Mouse (Mus musculus) lung, postnatal 10 days (tissue): ENCODE measurements at regions not wholly inside any gene's neighbourhood (a gene's known extent, or its start where the extent isn't known, plus 50 kb on each side); places are given as distances from the start of the nearest gene placed in this dataset.
A peak's percentile ranks its signal among the peaks of the same experiment; 100 is the strongest.

Source experiments
- DNase-seq: peaks from one replicate; pipeline ENCODE4 v3.0.0; 2021

DNA sequence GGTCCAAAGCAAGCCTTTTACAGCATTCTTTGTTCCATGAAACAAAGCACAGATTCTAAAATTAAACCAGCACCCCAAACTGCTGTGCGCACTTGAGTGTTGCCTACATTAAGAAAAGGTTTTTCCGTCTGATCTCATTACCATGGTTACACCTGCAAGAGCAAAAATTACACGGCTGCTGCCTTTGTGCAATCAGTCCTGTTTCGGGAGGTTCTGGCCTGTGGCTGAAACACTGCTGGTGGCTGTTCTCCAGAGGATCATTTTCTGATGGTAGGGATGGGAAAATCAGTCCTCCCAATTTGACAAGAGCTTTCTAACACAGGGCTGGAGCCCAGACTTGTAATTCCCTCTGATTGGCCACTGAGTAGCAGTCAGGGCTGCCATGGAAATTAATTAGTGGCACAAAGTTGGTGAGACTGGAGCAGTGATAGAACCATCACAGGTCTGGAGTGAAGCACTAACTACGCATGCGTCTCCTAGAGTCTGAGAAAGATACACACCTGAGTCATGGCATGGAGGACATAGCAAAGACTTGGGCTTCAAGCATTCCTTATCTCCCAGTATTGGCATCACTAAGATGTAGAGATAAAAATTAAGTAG is 114.8 kb upstream of the Fam49a start:
- DNase-seq = no peak

DNA sequence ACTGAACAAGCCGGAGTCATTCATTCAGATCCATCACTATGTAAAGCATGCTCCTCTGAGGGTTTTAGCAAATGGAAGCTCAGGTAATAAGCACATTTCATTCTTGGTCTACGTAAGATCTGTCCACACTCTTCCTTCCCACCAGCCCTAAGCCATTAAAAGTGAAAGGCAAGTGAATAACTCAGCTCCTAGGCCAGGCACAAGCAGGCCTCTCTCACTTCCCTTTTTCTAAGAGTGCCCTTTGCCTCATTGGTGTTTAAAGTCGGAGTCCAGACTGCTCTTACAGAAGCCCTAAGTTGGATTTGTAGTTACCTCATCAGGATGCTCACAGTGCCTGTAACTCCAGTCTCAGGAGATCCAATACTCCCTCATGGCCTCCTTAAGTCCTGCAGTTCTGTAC is 114.1 kb upstream of the Fam49a start:
- no peak for DNase-seq

DNA sequence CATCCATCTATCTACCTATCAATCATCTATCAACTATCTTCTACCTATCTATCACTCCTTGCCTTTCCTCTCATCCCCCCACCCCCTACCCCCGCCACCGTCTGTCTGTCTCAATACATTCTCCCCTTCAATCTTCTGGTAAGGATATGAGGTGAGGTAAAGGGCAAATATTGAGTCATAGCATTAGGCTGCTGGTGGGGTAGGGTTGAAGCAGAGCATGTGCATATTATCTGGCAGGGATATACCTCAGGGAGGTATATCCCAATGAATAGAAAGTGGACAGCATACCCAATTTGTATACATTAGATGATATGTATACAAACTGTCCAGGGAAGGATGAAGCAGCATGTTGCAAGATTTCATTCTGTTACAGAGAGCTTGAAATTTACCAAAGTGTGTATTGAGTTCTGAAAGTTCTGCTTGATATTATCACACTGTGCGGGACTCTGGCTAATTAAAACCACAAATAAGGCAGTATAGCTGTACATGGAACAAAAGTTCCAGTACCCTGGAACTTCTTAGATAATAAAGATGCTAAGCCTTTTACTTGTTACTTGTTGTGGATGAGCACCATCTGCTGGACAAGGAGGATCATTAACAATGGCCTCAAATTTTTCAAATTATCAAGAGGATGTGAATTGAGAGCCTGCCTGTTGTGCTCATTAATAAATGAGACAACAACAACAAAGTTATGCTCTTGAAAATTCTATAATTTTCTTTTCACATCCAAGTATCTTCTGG is 113.1 kb upstream of the Fam49a start:
- DNase-seq = peak; percentile 30

DNA sequence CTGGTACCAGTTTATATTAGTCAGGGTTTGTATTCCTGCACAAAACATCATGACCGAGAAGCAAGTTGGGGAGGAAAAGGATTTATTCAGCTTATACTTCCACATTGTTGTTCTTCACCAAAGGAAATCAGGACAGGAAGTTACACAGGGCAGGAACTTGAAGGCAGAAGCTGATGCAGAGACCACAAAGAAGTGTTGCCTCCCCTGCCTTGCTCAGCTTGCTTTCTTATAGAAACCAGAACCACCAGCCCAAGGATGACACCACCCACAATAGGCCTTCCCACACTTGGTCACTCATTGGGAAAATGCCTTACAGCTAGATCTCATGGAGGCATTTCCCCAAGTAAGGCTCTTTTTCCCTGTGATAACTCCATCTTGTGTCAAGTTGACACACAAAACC is 97.5 kb upstream of the Fam49a start:
- no peak for DNase-seq

DNA sequence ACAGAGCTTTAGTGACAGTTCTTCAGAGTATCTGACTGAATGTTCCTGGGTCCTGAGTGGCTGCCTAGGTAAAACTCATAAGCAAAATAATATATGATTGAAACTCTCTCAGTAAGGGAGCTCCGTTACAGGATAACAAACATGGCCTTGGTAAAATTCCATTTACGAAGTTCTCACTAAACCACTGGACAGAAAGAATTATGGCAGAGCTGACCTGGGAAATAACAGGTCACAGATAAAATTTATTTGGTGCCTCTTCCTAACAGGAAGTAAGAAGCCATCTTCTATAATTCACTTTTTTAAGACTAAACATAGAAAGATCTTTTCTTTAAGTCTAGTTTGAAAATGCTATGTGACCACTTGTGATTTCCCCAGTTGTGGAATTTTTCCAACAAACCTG is 91.4 kb upstream of the Fam49a start:
- DNase-seq = no peak

DNA sequence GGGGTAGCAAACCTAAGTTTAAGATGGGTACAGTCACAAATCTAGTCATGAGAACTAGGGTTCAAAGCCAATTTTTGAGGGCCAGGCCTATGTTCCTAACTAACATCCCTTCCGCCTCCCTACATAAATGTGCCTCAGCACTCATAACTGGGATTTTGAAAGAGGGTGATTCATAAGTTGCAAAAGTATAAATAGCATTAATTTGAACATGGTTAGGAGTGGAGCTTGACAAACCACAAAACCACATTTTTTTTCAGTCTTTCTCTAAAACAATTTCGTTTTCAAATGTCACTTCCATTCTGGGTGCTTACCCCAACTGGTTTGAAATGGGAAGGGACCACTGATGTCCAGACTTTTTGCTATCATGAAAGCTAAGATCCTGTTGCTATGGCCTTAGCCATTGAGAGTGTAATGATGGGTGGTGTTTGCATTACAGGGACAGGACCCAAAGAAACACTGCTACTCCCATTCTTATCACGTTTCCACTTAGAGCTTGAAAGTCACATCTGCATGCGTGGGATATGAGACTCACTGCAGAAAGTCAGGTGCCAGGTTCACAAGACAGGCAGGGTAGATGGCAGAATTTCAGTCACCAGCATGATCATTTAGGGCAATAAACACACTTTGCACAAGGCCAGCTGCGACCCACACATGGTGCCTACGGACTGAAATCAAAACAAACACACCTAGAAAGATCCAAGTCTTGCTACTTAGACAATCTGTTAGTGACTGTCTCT is 89.7 kb upstream of the Fam49a start:
- no peak for DNase-seq

DNA sequence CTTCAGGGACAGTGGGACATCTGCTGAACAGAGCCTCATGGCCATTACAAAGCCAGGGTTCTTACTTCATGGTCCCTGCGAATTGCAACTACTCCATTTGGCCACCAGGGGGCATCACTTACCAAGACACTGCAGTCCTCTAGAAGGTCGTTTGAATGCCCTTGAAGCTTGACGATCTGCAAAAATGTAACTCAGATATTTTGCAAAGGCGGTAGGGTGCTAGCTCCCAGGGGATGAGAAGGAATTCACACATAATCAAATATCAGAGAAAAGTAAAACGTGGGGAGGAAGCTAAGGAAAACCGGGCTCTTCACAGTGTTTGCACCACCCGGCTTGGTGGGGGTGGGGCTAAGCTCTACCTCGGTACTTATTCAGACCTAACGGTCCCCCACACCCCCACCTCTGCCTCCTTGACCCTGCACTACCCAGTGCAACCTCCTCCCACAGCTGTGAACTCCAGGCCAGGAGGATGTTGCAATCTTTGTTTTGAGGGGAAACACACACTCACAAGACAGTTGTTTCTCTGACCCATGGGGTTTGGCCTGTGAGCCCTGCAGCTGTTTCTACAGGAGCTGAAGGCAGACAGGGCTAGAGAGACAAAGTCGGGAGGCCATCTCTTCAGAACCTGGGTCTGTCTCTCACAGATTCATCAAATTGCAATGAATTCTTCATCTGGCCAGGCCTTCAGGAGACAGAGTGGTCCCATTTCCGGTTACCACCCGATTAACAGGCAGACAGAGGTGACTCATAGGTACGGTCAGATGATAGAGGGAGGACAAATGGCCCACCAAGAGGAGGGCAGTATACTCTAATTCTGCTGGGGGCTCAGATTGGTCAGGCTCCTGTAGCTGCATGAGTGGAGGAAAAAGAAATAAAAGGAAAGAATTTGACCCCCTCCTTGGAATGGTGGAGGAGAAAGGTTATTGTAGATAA is 85.3 kb upstream of the Fam49a start:
- DNase-seq = peak; percentile 88

DNA sequence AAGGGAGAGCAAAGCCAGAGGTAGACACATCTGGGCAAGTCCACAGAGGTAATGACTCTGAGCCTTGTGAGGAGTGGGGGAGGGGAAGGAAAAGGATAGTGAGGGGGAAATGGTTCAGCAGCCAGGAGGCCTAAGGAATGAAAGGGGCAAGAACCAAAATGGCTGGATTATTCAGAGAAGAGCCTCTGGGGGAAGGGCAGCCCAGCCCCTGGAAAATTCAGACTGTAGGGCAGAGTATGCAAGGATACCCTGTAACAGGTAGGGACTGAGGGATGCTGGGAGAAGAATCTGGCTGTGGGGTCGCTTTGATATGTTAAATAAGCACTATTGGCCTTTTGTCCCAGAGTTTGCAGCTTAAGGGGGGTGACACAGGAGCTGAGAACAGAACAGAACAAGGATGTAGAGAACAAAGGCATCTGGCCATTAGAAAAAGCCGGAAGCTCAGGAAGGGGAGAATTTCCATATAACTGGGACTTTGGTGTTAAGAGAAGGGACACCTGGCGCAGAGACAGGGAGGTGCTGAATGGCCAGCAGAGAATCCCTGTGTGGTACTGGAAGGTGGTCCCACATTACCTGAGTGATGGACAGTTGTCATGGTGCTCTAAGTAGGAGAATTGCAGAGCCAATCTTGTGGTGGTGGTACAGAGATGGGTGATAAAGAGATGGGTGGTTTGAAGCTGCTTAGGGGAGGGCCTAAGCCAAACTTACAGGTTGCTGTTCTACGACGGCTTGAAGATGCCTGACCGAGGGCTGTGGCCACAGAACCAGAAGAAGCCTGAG is 84.5 kb upstream of the Fam49a start:
- no peak for DNase-seq

DNA sequence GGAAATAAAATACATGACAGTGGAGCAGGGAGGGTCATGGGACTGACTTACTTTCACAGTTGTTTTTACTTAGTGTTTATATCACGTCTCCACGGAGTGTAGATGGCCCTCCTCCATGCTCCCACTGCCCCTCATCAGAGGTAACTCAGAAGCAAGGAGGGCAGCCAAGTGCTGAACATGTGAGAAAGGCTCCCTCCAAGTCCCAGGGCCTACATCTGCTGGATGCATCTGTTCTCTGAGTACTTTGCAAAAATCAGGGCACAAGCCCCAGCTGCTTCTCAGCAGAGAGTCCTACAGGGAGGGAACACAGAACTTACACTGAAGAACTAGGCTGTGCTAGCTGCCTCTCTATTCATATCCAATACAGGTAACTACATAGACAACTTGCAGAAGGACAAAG is 83.5 kb upstream of the Fam49a start:
- peak; percentile 8 for DNase-seq

DNA sequence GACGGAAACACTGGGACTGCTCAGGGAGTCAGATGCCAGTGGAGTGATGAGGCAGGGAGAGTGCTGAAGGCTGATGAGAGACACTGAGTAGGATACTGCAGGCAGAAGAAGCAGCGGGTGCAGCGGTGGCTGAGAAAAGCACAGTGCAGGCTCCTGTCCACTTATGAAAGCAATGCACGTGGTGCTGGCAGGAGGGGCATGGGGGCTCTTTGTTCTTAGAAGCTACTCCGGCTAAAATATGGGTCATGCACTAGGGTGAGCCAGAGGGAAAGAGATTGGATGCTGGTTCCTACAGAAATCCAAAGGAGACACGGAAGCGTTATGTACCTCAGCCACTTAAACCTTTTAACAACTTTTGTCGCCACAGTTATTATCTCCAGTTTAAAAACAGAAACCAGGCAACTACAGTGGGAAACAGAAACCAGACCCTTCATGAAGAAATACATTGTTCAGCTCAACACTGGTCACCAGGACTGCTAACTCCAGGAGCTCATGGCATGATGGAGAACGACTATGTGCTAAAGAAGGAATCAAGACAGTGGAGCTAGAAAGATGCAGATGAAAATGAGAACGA is 82.6 kb upstream of the Fam49a start:
- DNase-seq = no peak

DNA sequence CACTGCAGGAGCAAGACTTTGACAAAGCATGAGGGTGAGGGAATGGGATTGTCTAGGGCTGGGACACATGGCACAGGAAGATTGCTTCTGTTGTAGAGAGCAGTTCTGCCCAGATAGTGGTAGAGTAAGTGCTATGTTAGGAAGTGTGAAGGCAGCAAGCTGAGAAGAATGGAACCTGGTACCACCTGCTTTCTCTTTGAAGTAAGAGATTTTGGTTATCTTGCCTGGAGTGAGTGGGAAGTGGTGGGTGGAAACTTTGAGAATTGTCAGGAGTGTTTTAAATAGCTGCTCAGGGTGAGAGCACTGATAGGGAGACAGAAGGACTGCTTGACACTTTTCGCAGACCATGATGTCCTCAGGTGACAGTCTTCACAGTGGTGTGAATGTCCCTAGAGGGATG is 81.0 kb upstream of the Fam49a start:
- DNase-seq = no peak

DNA sequence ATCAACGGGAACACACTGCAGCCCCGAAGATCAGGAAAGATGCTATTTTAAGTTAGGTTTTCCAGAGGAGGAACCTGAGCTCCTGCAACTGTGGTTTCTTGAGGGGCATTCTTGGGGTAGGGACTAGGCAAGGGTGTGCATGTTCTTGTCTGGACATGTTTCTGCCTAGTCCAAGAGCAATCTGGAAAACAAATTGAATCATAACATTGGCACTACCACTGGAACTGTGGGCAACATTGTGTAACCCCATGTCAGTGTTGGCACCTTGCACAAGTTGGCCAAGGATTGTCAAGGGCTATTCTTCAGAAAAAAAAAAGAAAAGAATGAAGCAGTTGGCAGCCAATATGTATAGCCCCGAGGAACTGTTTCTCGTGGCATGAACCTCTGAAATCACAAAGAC is 80.3 kb upstream of the Fam49a start:
- DNase-seq = no peak

DNA sequence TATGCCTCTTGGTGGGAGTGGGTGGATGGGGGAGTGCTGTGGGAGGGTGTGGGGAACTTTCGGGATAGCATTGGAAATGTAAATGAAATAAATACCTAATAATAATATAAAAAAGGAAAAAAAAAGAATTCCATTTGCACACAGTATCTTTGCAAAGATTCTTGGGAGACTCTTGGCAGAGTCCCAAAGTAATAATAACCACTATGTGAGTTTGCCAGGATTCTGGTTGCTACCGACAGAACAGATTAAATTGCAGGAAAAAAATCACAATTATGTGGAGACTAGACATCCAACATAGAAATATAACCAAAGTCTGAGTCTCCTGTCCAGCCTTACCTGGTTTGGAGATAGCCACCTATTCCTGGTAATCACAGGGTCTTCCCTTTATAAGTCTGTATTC is 75.6 kb upstream of the Fam49a start:
- DNase-seq = no peak

DNA sequence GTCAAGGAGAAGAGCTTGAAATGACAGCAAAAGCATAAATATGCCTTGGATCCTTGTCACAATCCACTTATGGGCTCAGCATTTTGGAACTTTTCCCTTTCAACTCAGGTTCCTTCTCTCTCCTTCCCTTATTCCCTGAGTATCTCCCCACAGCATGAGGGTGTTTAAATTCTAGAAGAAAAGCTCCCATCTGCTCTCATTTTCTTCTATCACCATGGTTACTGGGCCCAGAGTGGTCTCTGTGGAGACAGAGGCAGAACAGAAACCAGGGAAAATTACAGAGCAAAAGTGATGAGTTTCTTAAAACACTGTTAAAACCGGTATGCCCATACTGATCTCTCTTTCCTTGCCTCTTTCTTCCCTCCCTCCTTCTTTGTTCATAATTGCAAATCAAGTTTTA is 66.9 kb upstream of the Fam49a start:
- no peak for DNase-seq

DNA sequence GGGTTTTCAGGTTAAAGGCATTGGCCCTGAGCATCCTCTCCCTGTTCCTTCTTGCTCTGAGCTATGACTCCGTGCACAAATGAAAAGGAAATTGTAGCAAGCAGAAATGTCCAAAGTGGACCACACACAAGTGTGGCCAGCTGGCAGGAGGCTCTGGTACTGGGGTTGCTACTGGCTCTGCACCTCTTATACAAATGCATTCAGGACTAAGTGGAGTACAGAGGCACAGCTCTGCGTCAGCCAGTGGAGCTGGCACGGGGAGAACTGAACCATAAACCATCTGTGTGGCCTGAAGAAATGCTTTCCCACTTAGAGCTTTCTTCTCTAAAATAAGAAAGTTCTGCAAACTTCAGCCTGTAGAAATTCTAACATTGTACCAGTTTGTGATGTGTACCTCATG is 65.3 kb upstream of the Fam49a start:
- no peak for DNase-seq

DNA sequence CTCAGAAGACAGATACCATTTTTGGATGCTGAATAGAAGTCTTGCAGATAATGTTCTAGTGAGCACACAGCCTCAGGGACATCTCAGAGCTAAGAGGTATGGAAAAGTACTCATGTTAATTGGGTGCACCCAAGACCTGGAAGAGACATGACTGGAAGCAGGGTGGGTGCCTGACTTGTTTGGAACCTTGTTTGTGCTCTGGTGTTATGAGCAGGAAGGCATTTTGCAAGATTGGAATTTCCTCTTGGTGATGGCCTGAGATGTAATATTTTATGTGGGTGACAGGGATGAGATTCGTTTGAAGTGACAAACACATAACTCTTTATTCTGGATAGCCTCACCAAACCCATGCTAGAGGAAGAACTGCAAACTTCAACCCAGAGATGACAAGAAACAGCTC is 53.7 kb upstream of the Fam49a start:
- DNase-seq = no peak
